Mouse (Mus musculus): Measurements from ENCODE around the gene Luzp2. TPM values are rescaled to one million over a fixed set of nuclear protein-coding genes. Genes with fewer than 3 reads are reported as not detected.
"Not testable (repeated sequence)": the region's sequence is repeated elsewhere in the genome, so short reads cannot be mapped to it uniquely, and the experiment has no call there.

Luzp2 gene
- polyA plus RNA-seq, 1 experiment: not detected

- DNase-seq (ENCODE audit: low read depth in 1 of 2, low spot score in 2 of 2): no peak
- 84% methylated on average over 4 of the region's 4 CpGs for WGBS
- no peaks in the 10 kb centered on the region for H3K4me1 ChIP-seq (ENCODE audit: control insufficient read depth, insufficient read depth, insufficient read length)
These were observed 145.3 kb downstream of the Luzp2 start for GRCm38 (mm10) chr7:54980585-54980984.

DNA sequence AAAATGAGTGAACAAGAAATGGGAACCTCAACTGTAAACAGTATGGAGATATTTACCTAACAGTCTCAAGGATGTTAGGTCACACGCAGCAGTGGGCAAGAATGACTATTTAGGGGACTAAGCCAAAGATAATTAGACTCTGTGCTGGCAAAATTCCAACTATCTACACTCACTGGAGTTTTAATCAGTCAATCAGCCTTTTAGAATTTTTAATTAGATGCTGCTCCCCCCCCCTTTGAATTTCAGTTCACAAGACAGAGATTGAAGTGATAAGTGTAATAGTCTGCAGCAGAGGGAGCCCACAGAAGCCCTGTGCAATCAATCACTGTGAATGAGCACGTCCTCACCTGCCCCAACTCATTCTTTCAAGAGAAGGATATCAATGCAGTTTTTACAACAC lies 165.1 kb downstream of the Luzp2 start:
- H3K36me3 ChIP-seq (ENCODE audit: control insufficient read depth, insufficient read depth, low read length): no peaks in the 10 kb centered on the region
- WGBS: 75% methylated on average over 2 of the region's 2 CpGs
- no peak overlapping the region for H3K27ac ChIP-seq (ENCODE audit: insufficient read depth, low read length)
- H3K27me3 ChIP-seq (ENCODE audit: control insufficient read depth, insufficient read depth, low read length): no peaks in the 10 kb centered on the region
- H3K4me1 ChIP-seq (ENCODE audit: control insufficient read depth, insufficient read depth, insufficient read length): no peaks in the 10 kb centered on the region
- no peak overlapping the region for H3K4me3 ChIP-seq (ENCODE audit: extremely low read depth, insufficient read depth, insufficient read length)
- TF ChIP-seq CTCF (IDR thresholded peaks at IDR 0.05; ENCODE audit: extremely low read depth, insufficient read depth, insufficient read length, insufficient replicate concordance) (no peak), POLR2A (IDR thresholded peaks at IDR 0.05; ENCODE audit: low read depth, low read length) (no peak)
- DNase-seq (ENCODE audit: low read depth in 1 of 2, low spot score in 2 of 2): no peak

More at GRCm38 (mm10) chr7:54980585-54980984, 145.3 kb downstream of the Luzp2 start:
- Histone ChIP-seq H3K27me3 (ENCODE audit: control insufficient read depth, insufficient read depth, low read length) (no peaks in the 10 kb centered on the region), H3K36me3 (ENCODE audit: control insufficient read depth, insufficient read depth, low read length) (no peaks in the 10 kb centered on the region), H3K4me3 (ENCODE audit: extremely low read depth, insufficient read depth, insufficient read length) (no peak overlapping the region), H3K27ac (ENCODE audit: insufficient read depth, low read length) (no peak overlapping the region)
- TF ChIP-seq POLR2A (IDR thresholded peaks at IDR 0.05; ENCODE audit: low read depth, low read length) (no peak), CTCF (IDR thresholded peaks at IDR 0.05; ENCODE audit: extremely low read depth, insufficient read depth, insufficient read length, insufficient replicate concordance) (no peak)

GRCm38 (mm10) chr7:55009173-55009771 lies 174.0 kb downstream of the Luzp2 start:
- TF ChIP-seq CTCF (IDR thresholded peaks at IDR 0.05; ENCODE audit: extremely low read depth, insufficient read depth, insufficient read length, insufficient replicate concordance): no peak
- TF ChIP-seq POLR2A (IDR thresholded peaks at IDR 0.05; ENCODE audit: low read depth, low read length): no peak
- Histone ChIP-seq H3K4me3 (ENCODE audit: extremely low read depth, insufficient read depth, insufficient read length) (no peak overlapping the region), H3K27ac (ENCODE audit: insufficient read depth, low read length) (no peak overlapping the region), H3K4me1 (ENCODE audit: control insufficient read depth, insufficient read depth, insufficient read length) (no peaks in the 10 kb centered on the region), H3K27me3 (ENCODE audit: control insufficient read depth, insufficient read depth, low read length) (no peaks in the 10 kb centered on the region), H3K36me3 (ENCODE audit: control insufficient read depth, insufficient read depth, low read length) (no peaks in the 10 kb centered on the region)
- DNase-seq (ENCODE audit: low read depth in 1 of 2, low spot score in 2 of 2): no peak
- WGBS: 30% methylated on average over 4 of the region's 4 CpGs

GRCm38 (mm10) chr7:55133850-55134249 lies 298.6 kb downstream of the Luzp2 start:
- not testable (repeated sequence) for DNase-seq (ENCODE audit: low read depth in 1 of 2, low spot score in 2 of 2); H3K4me3 ChIP-seq (ENCODE audit: extremely low read depth, insufficient read depth, insufficient read length); H3K4me1 ChIP-seq (ENCODE audit: control insufficient read depth, insufficient read depth, insufficient read length); H3K27me3 ChIP-seq (ENCODE audit: control insufficient read depth, insufficient read depth, low read length); H3K27ac ChIP-seq (ENCODE audit: insufficient read depth, low read length); H3K36me3 ChIP-seq (ENCODE audit: control insufficient read depth, insufficient read depth, low read length)
- WGBS: 65% methylated on average over 1 of the region's 2 CpGs

- Histone ChIP-seq H3K36me3 (ENCODE audit: control insufficient read depth, insufficient read depth, low read length) (no peaks in the 10 kb centered on the region), H3K4me1 (ENCODE audit: control insufficient read depth, insufficient read depth, insufficient read length) (no peaks in the 10 kb centered on the region), H3K4me3 (ENCODE audit: extremely low read depth, insufficient read depth, insufficient read length) (no peak overlapping the region), H3K27me3 (ENCODE audit: control insufficient read depth, insufficient read depth, low read length) (no peaks in the 10 kb centered on the region), H3K27ac (ENCODE audit: insufficient read depth, low read length) (no peak overlapping the region)
- no peak for DNase-seq (ENCODE audit: low read depth in 1 of 2, low spot score in 2 of 2)
- no peak for TF ChIP-seq POLR2A (IDR thresholded peaks at IDR 0.05; ENCODE audit: low read depth, low read length)
- TF ChIP-seq CTCF (IDR thresholded peaks at IDR 0.05; ENCODE audit: extremely low read depth, insufficient read depth, insufficient read length, insufficient replicate concordance): no peak
- WGBS: 80% methylated on average over 10 of the region's 10 CpGs
These were observed 353.6 kb downstream of the Luzp2 start for GRCm38 (mm10) chr7:55188927-55189326.

DNA sequence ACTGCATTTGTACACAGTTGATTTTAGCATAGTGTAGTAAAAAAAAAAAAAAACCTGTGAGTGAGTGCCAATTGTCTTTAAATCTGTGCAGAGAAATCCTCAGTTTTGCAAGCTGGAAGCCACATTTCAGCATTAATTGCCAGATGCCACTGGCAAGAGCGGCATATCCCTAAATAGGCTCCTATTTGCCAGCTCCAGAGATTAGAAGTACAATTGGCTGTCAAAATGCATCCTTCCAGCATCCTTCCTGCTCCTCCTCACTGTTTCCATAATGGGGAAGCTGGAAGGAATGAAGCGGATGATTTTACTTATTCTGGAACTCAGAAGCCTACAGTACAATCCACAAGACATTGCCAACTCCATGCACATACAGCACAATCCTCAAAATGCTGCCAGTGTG lies 354.2 kb downstream of the Luzp2 start:
- no peak for TF ChIP-seq POLR2A (IDR thresholded peaks at IDR 0.05; ENCODE audit: low read depth, low read length)
- TF ChIP-seq CTCF (IDR thresholded peaks at IDR 0.05; ENCODE audit: extremely low read depth, insufficient read depth, insufficient read length, insufficient replicate concordance): no peak
- no peaks in the 10 kb centered on the region for H3K4me1 ChIP-seq (ENCODE audit: control insufficient read depth, insufficient read depth, insufficient read length)
- no peak overlapping the region for H3K4me3 ChIP-seq (ENCODE audit: extremely low read depth, insufficient read depth, insufficient read length)

DNA sequence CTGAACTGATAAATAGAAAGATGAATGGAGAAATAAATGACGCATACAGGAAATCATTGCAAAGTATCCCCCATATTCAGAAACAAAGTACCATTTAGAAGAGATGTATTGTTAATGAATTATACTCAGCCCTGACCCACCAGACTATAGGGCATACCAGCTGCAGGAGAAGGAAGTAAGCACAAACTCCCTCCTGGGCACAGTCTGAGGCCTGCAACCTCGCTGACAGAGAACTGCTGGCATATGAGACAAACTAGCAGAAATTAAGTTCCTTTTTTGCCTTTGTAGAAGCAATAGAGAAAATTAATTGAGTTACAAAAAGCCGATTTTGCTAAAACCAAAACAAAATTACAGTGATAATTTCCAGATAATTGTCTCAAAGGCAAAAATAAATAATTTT lies 355.4 kb downstream of the Luzp2 start:
- no peak overlapping the region for H3K4me3 ChIP-seq (ENCODE audit: extremely low read depth, insufficient read depth, insufficient read length)
- TF ChIP-seq CTCF (IDR thresholded peaks at IDR 0.05; ENCODE audit: extremely low read depth, insufficient read depth, insufficient read length, insufficient replicate concordance) (no peak), POLR2A (IDR thresholded peaks at IDR 0.05; ENCODE audit: low read depth, low read length) (no peak)
- no peak overlapping the region for H3K27ac ChIP-seq (ENCODE audit: insufficient read depth, low read length)
- WGBS: 32% methylated on average over 3 of the region's 3 CpGs
- H3K4me1 ChIP-seq (ENCODE audit: control insufficient read depth, insufficient read depth, insufficient read length): no peaks in the 10 kb centered on the region
- H3K27me3 ChIP-seq (ENCODE audit: control insufficient read depth, insufficient read depth, low read length): no peaks in the 10 kb centered on the region
- no peaks in the 10 kb centered on the region for H3K36me3 ChIP-seq (ENCODE audit: control insufficient read depth, insufficient read depth, low read length)
- no peak for DNase-seq (ENCODE audit: low read depth in 1 of 2, low spot score in 2 of 2)

More for the DNA sequence above, 354.2 kb downstream of the Luzp2 start:
- Histone ChIP-seq H3K27ac (ENCODE audit: insufficient read depth, low read length) (no peak overlapping the region), H3K27me3 (ENCODE audit: control insufficient read depth, insufficient read depth, low read length) (no peaks in the 10 kb centered on the region), H3K36me3 (ENCODE audit: control insufficient read depth, insufficient read depth, low read length) (no peaks in the 10 kb centered on the region)
- WGBS: 84% methylated on average over 2 of the region's 2 CpGs
- no peak for DNase-seq (ENCODE audit: low read depth in 1 of 2, low spot score in 2 of 2)
